Mouse (Mus musculus): ENCODE data around the gene Olfr1349.
"Not testable (repeated sequence)": the region's sequence is repeated elsewhere in the genome, so short reads cannot be mapped to it uniquely, and the experiment has no call there.

Gene Olfr1349

GRCm38 (mm10) chr7:6522850-6523249 lies at the start of gene Olfr1349:
Gene Olfr1349 (minus strand): TSS chr7:6522950.
- DNase-seq (ENCODE audit: low read depth), result no peak

- no peak for DNase-seq (ENCODE audit: low read depth)
Observed at GRCm38 (mm10) chr7:6564541-6564940, 41.8 kb upstream of the Olfr1349 start, which contains the start of gene Olfr1350. Gene Olfr1350 (plus strand): TSS chr7:6564841.

GRCm38 (mm10) chr7:6526141-6526540 lies 3.4 kb upstream of the Olfr1349 start:
- DNase-seq (ENCODE audit: low read depth), result no peak

GRCm38 (mm10) chr7:6525001-6525400 lies 2.3 kb upstream of the Olfr1349 start:
- DNase-seq (ENCODE audit: low read depth), result no peak

- no peak for DNase-seq (ENCODE audit: low read depth)
Observed at GRCm38 (mm10) chr7:6521666-6522065, 1.1 kb downstream of the Olfr1349 start.

GRCm38 (mm10) chr7:6508648-6509047 lies 14.1 kb downstream of the Olfr1349 start, which contains the start of gene Olfr1348:
Gene Olfr1348 (minus strand): TSS chr7:6508748.
- no peak for DNase-seq (ENCODE audit: low read depth)

GRCm38 (mm10) chr7:6499655-6500054 lies 23.1 kb downstream of the Olfr1349 start, which contains the start of gene Olfr1347:
Gene Olfr1347 (minus strand): TSS chr7:6499755.
- DNase-seq (ENCODE audit: low read depth), result no peak

- DNase-seq (ENCODE audit: low read depth), result no peak
Observed at GRCm38 (mm10) chr7:6486841-6487240, 35.9 kb downstream of the Olfr1349 start, which contains the start of gene Olfr5. Gene Olfr5 (minus strand): TSS chr7:6486941.

- not testable (repeated sequence) for DNase-seq (ENCODE audit: low read depth)
Observed at GRCm38 (mm10) chr7:6477633-6478032, 45.1 kb downstream of the Olfr1349 start.

GRCm38 (mm10) chr7:6466951-6467350 lies 55.8 kb downstream of the Olfr1349 start, which contains the start of gene Olfr1346:
Gene Olfr1346 (plus strand): TSS chr7:6467101.
- no peak for DNase-seq (ENCODE audit: low read depth)
